Mouse (Mus musculus) olfactory bulb, adult 2 months (tissue): ENCODE measurements around the gene Cnksr3.

Experiments used
- CTCF ChIP-seq: fragments of 200-500 bp; IDR thresholded peaks from 2 replicates; pipeline ENCODE4 v1.5.1; 2012; ENCODE audit warnings: low read depth, mild to moderate bottlenecking, low read length, moderate library complexity; ENCODE audit not compliant: insufficient read depth
- POLR2A ChIP-seq: fragments of 200-500 bp; IDR thresholded peaks from 2 replicates; pipeline ENCODE4 v1.6.1; 2012; ENCODE audit warnings: mild to moderate bottlenecking, low read depth, low read length, moderate library complexity; ENCODE audit not compliant: insufficient read depth

DNA sequence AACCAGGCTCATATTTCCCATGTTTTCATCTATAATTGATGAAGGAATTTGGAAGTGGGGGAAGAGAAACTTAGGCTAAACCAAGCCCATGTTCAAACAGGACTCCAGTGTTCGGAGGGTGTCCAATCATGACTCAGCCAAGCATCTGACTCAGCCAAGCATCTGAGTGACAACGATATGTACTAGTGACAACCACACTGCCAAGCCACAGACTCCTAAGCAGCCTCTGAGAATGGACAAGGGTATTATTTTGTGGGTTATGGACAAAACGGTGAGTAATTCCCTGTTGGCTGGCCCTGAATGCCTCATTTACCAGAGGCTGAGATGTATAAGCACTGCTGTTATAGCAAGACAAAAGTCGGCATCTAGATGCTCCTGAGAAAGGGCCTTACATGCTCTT is 98.3 kb downstream of the Cnksr3 start:
- no peak for TF ChIP-seq CTCF
- no peak for TF ChIP-seq POLR2A
